Mouse (Mus musculus) brain, embryonic 14.5 days (tissue): ENCODE measurements around the gene Ubc.
"Not testable (repeated sequence)": the region's sequence is repeated elsewhere in the genome, so short reads cannot be mapped to it uniquely, and the experiment has no call there.

Experiments used
- CTCF ChIP-seq: fragments of 200-500 bp; IDR thresholded peaks from 2 replicates; pipeline ENCODE4 v1.5.1; 2012; ENCODE audit warnings: inconsistent platforms, mild to moderate bottlenecking, moderate library complexity, borderline replicate concordance; ENCODE audit not compliant: insufficient read depth, insufficient read length; ENCODE audit errors: extremely low read depth
- POLR2A ChIP-seq: fragments of 200-500 bp; IDR thresholded peaks from 2 replicates; pipeline ENCODE4 v1.6.1; 2012; ENCODE audit warnings: mild to moderate bottlenecking, inconsistent platforms, borderline replicate concordance; ENCODE audit not compliant: poor library complexity, insufficient read depth, insufficient read length, severe bottlenecking; ENCODE audit errors: extremely low read depth

GRCm38 (mm10) chr5:125432324-125432723 is 42.3 kb upstream of the Ubc start:
- TF ChIP-seq CTCF, POLR2A: not testable (repeated sequence)
